Mouse (Mus musculus): ENCODE results near the gene Sox2.

The Sox2 gene

DNA sequence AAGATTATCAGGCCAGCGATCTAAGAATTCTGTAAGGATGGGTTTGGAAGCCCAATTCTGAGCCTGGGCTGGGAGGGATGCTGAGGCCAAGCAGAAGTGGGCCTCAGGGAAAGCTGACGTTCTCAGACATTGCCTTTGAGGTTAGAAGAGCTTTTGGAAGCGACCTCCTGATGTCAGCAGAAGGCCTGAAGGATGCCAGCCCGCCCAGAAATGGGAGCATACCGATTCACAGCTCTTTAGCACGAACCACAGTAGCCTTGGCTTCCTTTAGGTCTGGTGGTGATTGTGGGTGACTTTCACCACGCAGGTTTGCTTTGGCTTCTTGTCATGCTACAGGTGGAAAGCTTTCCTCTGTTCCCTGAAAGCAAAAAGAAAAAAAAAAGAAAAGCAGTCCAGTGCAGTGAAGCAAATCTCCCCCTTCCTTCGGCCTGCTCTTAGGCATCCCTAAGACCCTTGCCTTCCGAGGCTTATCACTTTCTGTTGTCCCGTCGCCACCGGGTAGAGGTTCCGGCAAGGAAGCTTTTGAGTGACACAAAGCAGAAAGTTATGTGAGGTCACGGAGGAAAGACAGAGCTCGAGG is 6.6 kb upstream of the Sox2 start:
- DNase-seq (ENCODE audit: low read depth, low spot score): no peak

- DNase-seq (ENCODE audit: low read depth, low spot score): no peak
Observed at GRCm38 (mm10) chr3:34646169-34646568, 4.0 kb upstream of the Sox2 start.

DNA sequence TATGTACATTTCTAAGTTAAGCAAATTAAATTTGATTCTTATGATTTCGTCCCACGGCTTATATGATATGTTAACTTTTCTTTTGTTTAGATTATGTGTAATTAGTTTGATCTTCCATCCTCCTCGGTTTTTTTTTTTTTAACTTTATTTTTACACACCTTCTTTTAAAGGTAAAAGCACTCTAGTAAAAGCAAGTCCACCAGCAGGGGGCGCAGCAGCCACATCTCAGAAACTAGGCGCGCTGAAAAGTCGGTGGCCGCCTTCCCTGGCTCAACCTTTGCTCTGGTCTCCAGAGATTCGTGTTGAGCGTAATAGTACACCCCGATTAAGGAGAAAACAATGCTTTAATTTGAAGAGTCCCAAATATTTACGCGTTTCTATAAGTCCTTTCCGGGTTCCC is 2.5 kb upstream of the Sox2 start:
- DNase-seq (ENCODE audit: low read depth, low spot score): peak; percentile 81

- no peak for DNase-seq (ENCODE audit: low read depth, low spot score)
Observed at GRCm38 (mm10) chr3:34648105-34648832, 1.9 kb upstream of the Sox2 start.

DNA sequence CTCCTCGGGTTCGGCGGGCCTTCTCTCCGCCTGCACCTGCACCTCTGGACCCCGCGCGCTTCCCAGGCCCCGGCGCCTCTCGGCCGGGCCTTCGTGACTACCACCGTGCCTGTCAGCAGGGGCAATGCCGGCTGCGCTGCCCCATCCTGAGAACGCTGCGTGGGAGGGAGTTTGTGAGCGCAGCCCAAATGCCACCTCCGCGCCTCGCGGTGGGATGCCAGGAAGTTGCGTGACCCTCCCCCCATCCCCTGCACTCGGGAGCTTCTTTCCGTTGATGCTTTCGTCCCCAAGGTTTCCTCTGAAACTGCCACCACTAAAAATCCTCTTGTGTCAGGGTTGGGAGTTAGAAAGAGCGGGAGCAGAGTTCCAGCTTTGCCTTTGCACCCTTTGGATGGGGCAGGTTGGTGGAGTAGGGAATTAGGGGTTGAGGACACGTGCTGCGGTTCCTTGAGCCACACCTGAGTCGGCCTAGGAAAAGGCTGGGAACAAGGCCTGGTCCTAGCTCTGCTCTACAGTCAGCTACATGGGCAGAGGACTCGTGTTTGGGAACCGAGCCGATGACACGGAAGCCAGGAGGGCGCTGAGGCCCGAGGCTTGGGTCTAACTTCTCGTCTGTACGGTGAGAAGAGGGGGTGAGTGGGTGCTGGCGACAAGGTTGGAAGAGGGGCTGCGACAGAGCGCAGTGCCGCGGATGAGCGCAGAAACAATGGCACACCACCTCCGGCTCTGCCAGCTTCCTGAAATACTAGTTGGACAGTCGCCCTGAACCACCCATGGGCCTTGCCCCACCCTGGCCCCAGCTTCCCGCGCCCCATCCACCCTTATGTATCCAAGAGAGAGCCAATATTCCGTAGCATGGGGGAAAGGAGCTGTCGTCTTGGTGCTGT is 1.1 kb upstream of the Sox2 start:
- no peak for DNase-seq (ENCODE audit: low read depth, low spot score)

GRCm38 (mm10) chr3:34650621-34651361 is 586 bp downstream of the Sox2 start:
- no peak for DNase-seq (ENCODE audit: low read depth, low spot score)

DNA sequence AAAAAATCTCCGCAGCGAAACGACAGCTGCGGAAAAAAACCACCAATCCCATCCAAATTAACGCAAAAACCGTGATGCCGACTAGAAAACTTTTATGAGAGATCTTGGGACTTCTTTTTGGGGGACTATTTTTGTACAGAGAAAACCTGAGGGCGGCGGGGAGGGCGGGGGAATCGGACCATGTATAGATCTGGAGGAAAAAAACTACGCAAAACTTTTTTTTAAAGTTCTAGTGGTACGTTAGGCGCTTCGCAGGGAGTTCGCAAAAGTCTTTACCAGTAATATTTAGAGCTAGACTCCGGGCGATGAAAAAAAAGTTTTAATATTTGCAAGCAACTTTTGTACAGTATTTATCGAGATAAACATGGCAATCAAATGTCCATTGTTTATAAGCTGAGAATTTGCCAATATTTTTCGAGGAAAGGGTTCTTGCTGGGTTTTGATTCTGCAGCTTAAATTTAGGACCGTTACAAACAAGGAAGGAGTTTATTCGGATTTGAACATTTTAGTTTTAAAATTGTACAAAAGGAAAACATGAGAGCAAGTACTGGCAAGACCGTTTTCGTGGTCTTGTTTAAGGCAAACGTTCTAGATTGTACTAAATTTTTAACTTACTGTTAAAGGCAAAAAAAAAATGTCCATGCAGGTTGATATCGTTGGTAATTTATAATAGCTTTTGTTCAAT is 1.4 kb downstream of the Sox2 start:
- no peak for DNase-seq (ENCODE audit: low read depth, low spot score)

DNA sequence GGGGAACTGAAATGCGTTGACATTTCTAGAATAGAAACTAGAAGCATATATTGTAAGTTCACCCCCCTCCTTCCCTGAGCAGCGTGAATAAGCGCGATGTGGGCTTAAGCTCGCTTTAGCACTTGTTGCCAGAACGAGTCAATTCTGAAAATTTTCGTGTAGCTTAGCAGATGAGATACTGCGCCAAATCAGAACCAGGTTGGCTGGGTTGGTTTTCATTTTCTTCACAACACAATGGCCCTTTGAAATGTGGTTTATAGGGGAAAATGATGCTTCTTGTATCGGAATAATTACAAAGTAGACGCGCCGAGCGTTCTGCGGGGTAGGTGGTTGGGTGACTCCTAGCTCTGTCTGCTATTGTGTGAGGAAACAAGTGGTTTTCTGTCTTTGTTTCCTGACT is 2.4 kb downstream of the Sox2 start:
- no peak for DNase-seq (ENCODE audit: low read depth, low spot score)

DNA sequence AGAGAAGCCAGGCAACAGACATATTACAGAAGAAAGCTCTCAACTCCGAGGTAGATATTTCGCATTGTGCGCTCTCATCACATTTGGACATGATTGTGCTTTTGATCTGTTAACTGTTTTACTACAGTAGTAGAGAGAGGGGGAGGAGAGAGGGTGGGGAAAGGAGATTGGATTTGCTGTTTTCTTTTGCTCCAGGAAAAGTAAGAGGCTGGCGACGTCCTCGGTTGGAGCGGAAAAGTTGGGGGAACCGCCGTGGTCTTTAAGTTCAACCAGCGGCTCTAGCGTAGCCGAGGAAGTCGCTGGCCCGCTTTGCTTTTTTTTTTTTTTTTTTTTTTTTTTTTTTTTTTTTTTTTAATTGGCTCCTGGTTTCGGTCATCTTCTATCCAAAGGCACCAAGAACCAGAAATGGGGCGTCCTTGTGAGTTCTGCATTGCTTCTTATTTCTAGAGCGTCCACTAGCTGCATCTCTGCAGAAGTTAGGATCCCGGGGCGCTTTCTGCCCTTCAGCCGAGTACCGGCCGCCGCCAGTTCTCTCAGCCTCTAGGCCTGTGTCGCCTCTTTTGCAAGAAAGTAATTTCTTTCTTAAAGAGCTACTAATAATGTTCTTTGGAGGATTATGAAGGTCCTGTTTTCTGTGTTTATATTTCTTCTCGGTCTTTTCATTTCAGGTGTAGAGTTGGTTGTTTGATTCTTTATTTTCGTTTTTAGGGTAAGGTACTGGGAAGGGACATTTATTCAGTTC is 3.2 kb downstream of the Sox2 start:
- DNase-seq (ENCODE audit: low read depth, low spot score): no peak

GRCm38 (mm10) chr3:34653977-34654500 is 3.8 kb downstream of the Sox2 start:
- DNase-seq (ENCODE audit: low read depth, low spot score): no peak

- DNase-seq (ENCODE audit: low read depth, low spot score): no peak
Observed at GRCm38 (mm10) chr3:34654781-34655180, 4.6 kb downstream of the Sox2 start.

GRCm38 (mm10) chr3:34655311-34656075 is 5.3 kb downstream of the Sox2 start:
- no peak for DNase-seq (ENCODE audit: low read depth, low spot score)

- DNase-seq (ENCODE audit: low read depth, low spot score): no peak
Observed at GRCm38 (mm10) chr3:34656153-34656552, 5.9 kb downstream of the Sox2 start.

DNA sequence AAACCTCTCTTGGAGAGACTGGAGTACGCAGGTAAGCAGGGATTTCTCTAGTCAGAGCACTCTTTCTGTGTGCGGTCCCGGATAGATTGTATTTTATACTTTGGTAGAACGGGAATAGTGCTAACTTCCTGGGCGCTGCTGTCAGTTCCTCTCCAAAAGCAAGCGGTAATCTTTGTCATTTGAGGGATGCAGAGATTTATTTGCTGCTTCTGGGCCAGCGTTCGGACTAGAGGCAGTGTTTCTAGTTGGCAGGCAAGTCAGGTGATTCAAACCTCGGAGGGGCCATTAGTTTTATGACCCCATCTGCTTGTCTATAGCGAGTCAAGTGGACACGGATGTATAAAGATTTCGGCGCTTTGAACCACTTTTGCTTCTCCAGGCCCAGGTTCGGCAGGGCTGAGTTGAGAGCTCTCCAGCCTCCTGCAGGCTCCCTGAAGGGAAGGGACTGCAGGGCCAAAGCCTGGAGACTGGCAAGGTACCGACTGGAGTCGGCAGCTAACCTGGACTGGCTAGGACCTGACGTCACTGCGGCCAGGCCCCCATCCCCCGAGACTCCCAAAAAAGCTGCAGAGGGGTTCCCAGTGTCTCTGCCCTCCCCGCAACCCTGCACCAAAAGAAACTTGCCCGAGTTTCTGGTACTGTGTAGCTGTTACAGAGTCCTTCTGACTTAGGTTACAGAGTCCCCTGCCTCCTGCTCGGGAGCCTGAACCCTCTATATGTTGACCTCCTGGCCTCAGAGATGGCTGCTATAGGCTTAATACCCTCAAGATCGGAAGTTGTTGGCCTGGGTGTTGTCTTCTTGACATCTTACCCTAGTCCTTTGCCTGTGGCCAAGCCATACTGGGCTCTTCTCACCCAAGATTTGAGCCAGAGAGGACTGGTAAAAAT is 6.9 kb downstream of the Sox2 start:
- DNase-seq (ENCODE audit: low read depth, low spot score): no peak

DNA sequence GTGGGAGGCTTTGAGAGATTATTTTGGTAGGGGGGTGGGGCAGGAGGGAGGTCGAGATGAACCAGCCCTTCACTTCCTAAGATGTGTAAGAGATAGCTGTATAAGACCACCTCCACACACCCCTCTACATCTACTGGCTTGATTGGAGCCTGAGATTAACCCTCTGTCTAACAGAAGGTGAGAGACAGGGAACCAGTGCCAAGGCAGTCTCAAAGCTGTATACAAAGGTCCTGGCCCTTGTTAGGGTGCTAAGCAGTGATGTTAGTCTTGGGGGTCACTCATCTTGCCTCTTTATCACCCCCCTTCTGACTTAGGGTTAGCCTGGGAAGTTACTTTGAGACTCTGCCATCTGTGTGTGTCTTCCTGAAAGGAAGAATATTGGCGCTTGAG is 7.5 kb downstream of the Sox2 start:
- DNase-seq (ENCODE audit: low read depth, low spot score): no peak

DNA sequence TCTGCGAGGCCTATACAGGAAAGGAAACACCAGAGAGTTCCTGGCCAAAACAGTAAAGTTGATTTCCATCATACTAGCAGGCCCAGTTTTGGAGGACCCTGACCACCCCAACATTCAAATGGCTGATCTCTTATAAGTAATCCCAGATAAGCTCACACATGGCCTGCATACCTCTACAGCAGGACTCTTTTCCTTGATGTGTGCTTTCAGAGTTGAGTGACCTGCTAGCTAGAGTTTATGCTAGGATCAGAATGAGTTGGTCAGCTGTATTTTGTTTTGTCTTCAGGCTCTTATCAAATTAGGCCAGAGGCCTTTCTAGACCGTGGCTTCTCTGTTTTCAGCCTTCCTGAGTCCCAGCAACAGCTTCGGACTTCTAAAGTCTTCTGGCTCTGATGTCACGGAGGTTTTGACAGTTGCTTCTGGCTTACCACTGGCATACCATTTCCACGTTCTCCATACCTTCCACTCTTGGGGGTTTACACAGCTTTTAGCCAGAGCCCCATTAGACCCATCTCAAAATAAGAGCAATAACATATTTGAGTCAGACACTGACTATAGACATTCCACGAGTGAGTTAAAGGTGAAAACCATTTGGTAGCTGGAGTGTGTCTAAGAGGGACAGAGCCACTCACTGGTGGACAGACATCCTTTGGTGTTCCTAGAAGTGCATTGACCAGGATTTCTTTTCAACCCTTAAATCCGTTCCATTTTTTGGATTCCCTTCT is 8.2 kb downstream of the Sox2 start:
- no peak for DNase-seq (ENCODE audit: low read depth, low spot score)

DNA sequence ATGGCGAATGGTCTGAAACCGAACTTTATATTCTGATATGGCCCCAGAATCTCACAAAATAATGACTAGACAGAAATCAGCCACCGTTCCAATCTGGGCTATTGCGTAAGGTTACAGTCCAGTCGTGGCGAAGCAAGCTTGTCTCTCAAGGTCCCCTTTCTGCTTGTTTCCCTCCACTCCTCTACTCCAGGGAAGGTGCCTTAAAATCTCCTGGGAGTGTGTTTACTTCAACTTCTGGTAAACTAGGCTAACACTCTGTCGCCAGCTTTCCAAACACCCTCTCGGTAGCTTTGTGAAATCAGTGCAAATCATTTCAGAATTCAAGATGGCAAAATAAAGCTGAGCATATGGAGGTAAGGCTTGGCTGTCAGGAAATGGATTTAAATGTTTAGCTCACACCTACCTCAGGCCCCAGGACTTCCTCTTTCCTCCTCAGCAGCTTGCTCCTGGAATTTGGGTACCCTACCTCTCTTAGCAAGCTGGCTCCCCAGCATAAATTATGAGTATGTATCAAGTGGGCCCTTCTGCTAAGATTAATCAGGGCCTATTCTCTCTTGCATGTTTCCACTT is 8.8 kb downstream of the Sox2 start:
- no peak for DNase-seq (ENCODE audit: low read depth, low spot score)

GRCm38 (mm10) chr3:34659861-34660260 is 9.7 kb downstream of the Sox2 start:
- no peak for DNase-seq (ENCODE audit: low read depth, low spot score)
